Mouse (Mus musculus): Measurements from ENCODE around the gene Cabp5. TPM values are rescaled to one million over a fixed set of nuclear protein-coding genes. Genes with fewer than 3 reads are reported as not detected.
"Not testable (repeated sequence)": the region's sequence is repeated elsewhere in the genome, so short reads cannot be mapped to it uniquely, and the experiment has no call there.

Gene Cabp5
- not detected for total RNA-seq (2021)
- long read RNA-seq, experiment 1 = 0 reads
- long read RNA-seq, experiment 2 = 0 reads

- intact Hi-C loops (cut with DNase I; ENCODE audit: low total_unique reads) = no loop called here
Measured at GRCm38 (mm10) chr7:13397832-13398231, at the start of gene Cabp5. Gene Cabp5 (plus strand): TSS chr7:13398132.

GRCm38 (mm10) chr7:13355943-13356342 lies 42.0 kb upstream of the Cabp5 start:
- intact Hi-C loops (cut with DNase I; ENCODE audit: low total_unique reads) = no loop called here
- no peak for DNase-seq

More at GRCm38 (mm10) chr7:13397832-13398231, at the start of gene Cabp5:
- DNase-seq = no peak

GRCm38 (mm10) chr7:13380588-13380987 lies 17.3 kb upstream of the Cabp5 start:
- no peak for DNase-seq
- intact Hi-C loops (cut with DNase I; ENCODE audit: low total_unique reads) = no loop called here

- intact Hi-C loops (cut with DNase I; ENCODE audit: low total_unique reads) = not testable (repeated sequence)
Measured at GRCm38 (mm10) chr7:13450541-13450940, 52.6 kb downstream of the Cabp5 start, which contains the start of gene Bsph1. Gene Bsph1 (plus strand): TSS chr7:13450841.

More at GRCm38 (mm10) chr7:13450541-13450940, 52.6 kb downstream of the Cabp5 start, which contains the start of gene Bsph1:
- DNase-seq = not testable (repeated sequence)

Other genes with a start within 250 kb of the Cabp5 start
- under 1 TPM; 0.04 to 0.10 TPM for gene Vmn1r88, start 238.6 kb upstream of the Cabp5 start, total RNA-seq (2021)
- not detected for gene Vmn1r89, start 185.1 kb upstream of the Cabp5 start, total RNA-seq (2021)
- 1 to 10 TPM; 4.2 to 4.4 TPM for gene Lig1, start 120.8 kb upstream of the Cabp5 start, total RNA-seq (2021)
- 1 to 10 TPM; 4.5 to 5.4 TPM for gene Zswim9, start 119.4 kb upstream of the Cabp5 start, total RNA-seq (2021)
- under 1 TPM in 1 of 2 experiments, not detected in 1; 0.08 TPM for gene Pla2g4c, start 73.5 kb upstream of the Cabp5 start, total RNA-seq (2021)
- not detected for gene Bsph1, start 52.7 kb downstream of the Cabp5 start, total RNA-seq (2021)
- not detected for gene Bsph2, start 172.9 kb downstream of the Cabp5 start, total RNA-seq (2021)
- not detected for gene Sult2a5, start 225.8 kb downstream of the Cabp5 start, total RNA-seq (2021)

All from gastrocnemius, postnatal 14 days (tissue).